Mouse (Mus musculus) fibroblast of lung, adult 2 months (primary cell): ENCODE data around the gene Olfr435.
"Not testable (repeated sequence)": the region's sequence is repeated elsewhere in the genome, so short reads cannot be mapped to it uniquely, and the experiment has no call there.

Experiments
- DNase-seq: peaks from one replicate; pipeline ENCODE4 v3.0.0-alpha.2; 2011; ENCODE audit warnings: low read depth

Gene Olfr435

GRCm38 (mm10) chr6:43196781-43197180 lies at the start of gene Olfr435:
Olfr435 (plus strand) TSS chr6:43197146.
- no peak for DNase-seq

- no peak for DNase-seq
Observed at GRCm38 (mm10) chr6:43159502-43159901, 37.4 kb upstream of the Olfr435 start.

GRCm38 (mm10) chr6:43162982-43163381 lies 34.0 kb upstream of the Olfr435 start, which contains the start of gene Olfr437:
Olfr437 (plus strand) TSS chr6:43163282.
- no peak for DNase-seq

- no peak for DNase-seq
Observed at GRCm38 (mm10) chr6:43167246-43167645, 29.7 kb upstream of the Olfr435 start.

- DNase-seq: no peak
Observed at GRCm38 (mm10) chr6:43171840-43172239, 25.1 kb upstream of the Olfr435 start, which contains the start of gene Olfr13. Olfr13 (plus strand) TSS chr6:43172140.

- DNase-seq: no peak
Observed at GRCm38 (mm10) chr6:43178129-43178528, 18.8 kb upstream of the Olfr435 start.

- DNase-seq: no peak
Observed at GRCm38 (mm10) chr6:43178584-43179501, 18.1 kb upstream of the Olfr435 start.

- no peak for DNase-seq
Observed at GRCm38 (mm10) chr6:43190986-43191385, 6.0 kb upstream of the Olfr435 start.

- no peak for DNase-seq
Observed at GRCm38 (mm10) chr6:43198094-43198493, 1.1 kb downstream of the Olfr435 start.

- DNase-seq: no peak
Observed at GRCm38 (mm10) chr6:43202786-43203185, 5.8 kb downstream of the Olfr435 start.

GRCm38 (mm10) chr6:43205355-43205754 lies 8.4 kb downstream of the Olfr435 start:
- no peak for DNase-seq

GRCm38 (mm10) chr6:43212873-43213272 lies 15.9 kb downstream of the Olfr435 start, which contains the start of gene Olfr434:
Olfr434 (plus strand) TSS chr6:43213021.
- not testable (repeated sequence) for DNase-seq

GRCm38 (mm10) chr6:43231255-43231654 lies 34.3 kb downstream of the Olfr435 start, which contains the start of gene Olfr47:
Olfr47 (plus strand) TSS chr6:43231529.
- not testable (repeated sequence) for DNase-seq

- no peak for DNase-seq
Observed at GRCm38 (mm10) chr6:43242061-43242460, 45.1 kb downstream of the Olfr435 start.

GRCm38 (mm10) chr6:43247396-43247795 lies 50.5 kb downstream of the Olfr435 start:
- no peak for DNase-seq

GRCm38 (mm10) chr6:43252994-43253393 lies 56.0 kb downstream of the Olfr435 start:
- no peak for DNase-seq
